Mouse (Mus musculus) intestine, postnatal 0 days (tissue): ENCODE measurements around the gene Slc47a2. TPM values are rescaled to one million over a fixed set of nuclear protein-coding genes. Genes with fewer than 3 reads are reported as not detected.

Experiments
- ATAC-seq: fragments of 200-750 bp; cut with Nextera tagmentation; 2 replicates; pipeline ENCODE4 v1.8.0; 2017; ENCODE audit warnings: mild to moderate bottlenecking, moderate TSS enrichment, moderate library complexity
- H3K27ac ChIP-seq: fragments of 300-500 bp; sonication (generic); 2 replicates; pipeline ENCODE4 v1.5.1; 2014; ENCODE audit warnings: mild to moderate bottlenecking, low read depth, low read length, moderate library complexity
- H3K27me3 ChIP-seq: fragments of 300-500 bp; sonication (generic); replicated peaks from 2 replicates; pipeline ENCODE4 v1.6.1; 2014; ENCODE audit warnings: low read length, mixed read lengths; ENCODE audit not compliant: control insufficient read depth, insufficient read depth
- H3K36me3 ChIP-seq: fragments of 300-500 bp; sonication (generic); 2 replicates; pipeline ENCODE4 v1.6.1; 2014; ENCODE audit warnings: mild to moderate bottlenecking, moderate library complexity; ENCODE audit not compliant: control insufficient read depth, insufficient read depth
- H3K4me1 ChIP-seq: fragments of 300-500 bp; sonication (generic); replicated peaks from 2 replicates; pipeline ENCODE4 v1.6.1; 2014; ENCODE audit warnings: antibody characterized with exemption, low read length, mixed read lengths; ENCODE audit not compliant: control insufficient read depth, insufficient read depth
- H3K4me2 ChIP-seq: fragments of 300-500 bp; sonication (generic); replicated peaks from 2 replicates; pipeline ENCODE4 v1.6.1; 2014; ENCODE audit warnings: low read depth, mild to moderate bottlenecking, moderate library complexity
- H3K4me3 ChIP-seq: fragments of 300-500 bp; sonication (generic); 2 replicates; pipeline ENCODE4 v1.5.1; 2014; ENCODE audit warnings: low read depth, low read length
- H3K9ac ChIP-seq: fragments of 300-500 bp; sonication (generic); 2 replicates; pipeline ENCODE4 v1.6.1; 2014; ENCODE audit warnings: mild to moderate bottlenecking, low read depth, low read length
- H3K9me3 ChIP-seq: fragments of 300-500 bp; sonication (generic); 2 replicates; pipeline ENCODE4 v1.6.1; 2016; ENCODE audit warnings: mixed run types; ENCODE audit not compliant: control insufficient read depth
- CTCF ChIP-seq: sonication (generic); IDR thresholded peaks from 2 replicates; pipeline ENCODE4 v1.5.1; 2016; ENCODE audit warnings: low read depth, mild to moderate bottlenecking, control low read depth, antibody characterized with exemption, moderate library complexity
- WGBS: fragments of 180-500 bp; shearing (Covaris S2); extraction: QIAGEN DNeasy Blood & Tissue Kit; methylation state at CpG from one replicate; pipeline ENCODE4 v1.1.7; 2014; 5-methylcytosine and 5-hydroxymethylcytosine counted together
- polyA plus RNA-seq: library from polyadenylated mRNA; unstranded; fragments of >200 nt; fragmentation: Nextera tagmentation; extraction: Ambion mirVana; gene quantifications from 2 replicates; pipeline ENCODE4 v1.2.1, GENCODE M21; 2015

The Slc47a2 gene
- polyA plus RNA-seq, 1 experiment from 2014 or later, result not detected

DNA sequence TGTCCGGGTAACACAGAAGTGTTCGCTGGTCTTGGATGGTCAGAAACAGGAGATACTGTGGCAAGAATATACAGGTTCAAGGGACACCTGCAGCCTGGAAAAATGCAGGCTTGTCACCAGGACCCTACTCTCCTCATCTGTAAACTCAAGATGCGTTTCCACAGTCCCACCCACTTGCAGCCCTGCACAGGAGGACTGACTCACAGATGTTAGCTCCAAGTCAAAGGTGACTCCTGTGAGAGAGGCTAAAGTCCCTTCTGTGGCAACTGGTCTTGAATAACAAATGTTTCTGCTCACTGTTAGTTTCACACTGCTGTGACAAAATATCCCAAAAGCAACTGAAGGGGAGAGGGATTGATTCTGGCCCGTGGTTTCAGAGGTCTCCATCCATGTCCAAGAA is 36.0 kb upstream of the Slc47a2 start:
- 0 out of 2 replicates have a peak overlapping the region, but pooled peaks have one; percentile 24 for H3K4me2 ChIP-seq

DNA sequence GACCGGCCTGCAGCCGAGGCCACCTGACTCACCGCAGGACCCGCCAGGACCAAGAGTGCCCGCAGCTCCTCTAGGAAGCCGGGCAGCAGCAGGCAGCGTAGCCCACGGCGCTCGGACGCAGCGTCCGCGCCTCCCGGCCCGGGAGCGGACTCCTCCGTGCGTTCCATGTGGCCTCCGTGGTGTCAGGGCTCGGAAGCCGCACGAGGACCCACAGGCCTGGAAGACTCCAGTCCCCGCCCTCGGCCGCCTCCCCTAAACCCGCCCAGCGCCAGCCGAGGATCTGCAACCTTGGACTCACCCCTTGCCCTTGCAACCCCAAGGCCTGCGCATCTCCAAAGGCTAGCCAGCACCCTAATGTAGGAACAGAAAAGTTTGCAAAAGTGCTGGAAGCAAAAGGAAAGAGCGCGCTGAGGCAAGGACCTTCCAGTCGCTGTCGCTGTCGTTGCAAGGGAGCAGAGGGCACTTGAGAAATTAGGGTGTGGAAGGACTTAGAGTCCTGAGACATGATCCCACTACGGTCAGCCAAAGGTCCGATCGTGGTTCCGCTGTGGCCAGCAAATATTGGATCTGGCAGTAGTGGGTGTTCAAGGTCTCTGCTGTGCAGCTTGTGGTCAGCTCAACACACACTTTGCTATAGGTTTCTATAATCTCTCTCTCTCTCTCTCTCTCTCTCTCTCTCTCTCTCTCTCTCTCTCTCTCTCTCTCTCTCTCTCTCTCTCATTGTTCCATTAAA is 35.4 kb upstream of the Slc47a2 start, which contains the start of gene Slc47a1:
Gene Slc47a1 (minus strand): TSS at position 465 of the 733 bp plus-strand sequence.
- no peak for TF ChIP-seq CTCF
- Histone ChIP-seq H3K9ac (peak within 1 kb of the TSS; percentile 45; the same call in 1 of the 2 replicates), H3K4me3 (peak within 1 kb of the TSS; percentile 23; the same call in 1 of the 2 replicates), H3K4me2 (peak within 1 kb of the TSS; percentile 67), H3K27ac (peak within 1 kb of the TSS; percentile 70), H3K9me3 (no peaks in the 10 kb centered on the region), H3K4me1 (0 out of 2 replicates have a peak, but pooled peaks cover 4% of the 10 kb centered on the region), H3K36me3 (no peaks in the 10 kb centered on the region), H3K27me3 (peaks cover 16% of the 10 kb centered on the region; the same call in 1 of the 2 replicates)
- WGBS, result 9% methylated on average over 39 of the region's 39 CpGs
- peak; percentile 61 for ATAC-seq

More for the DNA sequence above, 36.0 kb upstream of the Slc47a2 start:
- Histone ChIP-seq H3K27me3 (peaks cover 16% of the 10 kb centered on the region; the same call in 1 of the 2 replicates), H3K9ac (no peak overlapping the region), H3K4me3 (no peak overlapping the region), H3K4me1 (0 out of 2 replicates have a peak, but pooled peaks cover 4% of the 10 kb centered on the region), H3K9me3 (no peaks in the 10 kb centered on the region), H3K36me3 (no peaks in the 10 kb centered on the region), H3K27ac (peak overlapping the region; percentile 70; the same call in 1 of the 2 replicates)
- 61% methylated on average over 4 of the region's 4 CpGs for WGBS
- TF ChIP-seq CTCF, result no peak
- ATAC-seq, result peak; percentile 79

DNA sequence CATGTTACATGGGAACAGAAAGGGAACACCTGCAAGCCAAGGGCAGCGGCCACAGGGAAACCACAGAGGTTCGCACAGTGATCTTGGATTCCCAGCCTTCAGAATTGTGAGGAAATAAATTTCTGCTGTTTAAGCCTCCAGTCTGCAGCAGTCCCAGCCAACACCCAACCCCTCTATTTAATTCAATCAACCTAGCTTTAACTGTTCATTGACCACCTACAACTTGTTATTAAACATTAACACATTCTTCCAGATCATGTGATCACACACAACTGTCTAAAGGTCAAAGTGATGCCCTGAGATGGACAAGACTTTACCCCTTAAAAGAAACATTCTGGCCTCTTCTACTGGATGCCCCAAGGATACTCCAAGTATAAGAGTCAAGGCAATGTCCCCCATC is 26.0 kb upstream of the Slc47a2 start:
- WGBS, result 88% methylated on average over 2 of the region's 2 CpGs
- Histone ChIP-seq H3K4me1 (no peaks in the 10 kb centered on the region), H3K4me3 (no peak overlapping the region), H3K27ac (no peak overlapping the region), H3K36me3 (no peaks in the 10 kb centered on the region), H3K9me3 (no peaks in the 10 kb centered on the region), H3K9ac (no peak overlapping the region), H3K4me2 (no peak overlapping the region), H3K27me3 (no peaks in the 10 kb centered on the region)
- ATAC-seq, result 0 out of 2 replicates have a peak, but pooled peaks have one; percentile 28
- no peak for TF ChIP-seq CTCF

- 72% methylated on average over 9 of the region's 9 CpGs for WGBS
- no peak overlapping the region for H3K4me3 ChIP-seq
- H3K9me3 ChIP-seq, result no peaks in the 10 kb centered on the region
- H3K27me3 ChIP-seq, result no peaks in the 10 kb centered on the region
- H3K36me3 ChIP-seq, result no peaks in the 10 kb centered on the region
- H3K4me1 ChIP-seq, result no peaks in the 10 kb centered on the region
- no peak overlapping the region for H3K27ac ChIP-seq
- H3K9ac ChIP-seq, result no peak overlapping the region
- ATAC-seq, result no peak
- no peak for TF ChIP-seq CTCF
- no peak overlapping the region for H3K4me2 ChIP-seq
Measured at GRCm38 (mm10) chr11:61366517-61367273, 24.0 kb upstream of the Slc47a2 start.

DNA sequence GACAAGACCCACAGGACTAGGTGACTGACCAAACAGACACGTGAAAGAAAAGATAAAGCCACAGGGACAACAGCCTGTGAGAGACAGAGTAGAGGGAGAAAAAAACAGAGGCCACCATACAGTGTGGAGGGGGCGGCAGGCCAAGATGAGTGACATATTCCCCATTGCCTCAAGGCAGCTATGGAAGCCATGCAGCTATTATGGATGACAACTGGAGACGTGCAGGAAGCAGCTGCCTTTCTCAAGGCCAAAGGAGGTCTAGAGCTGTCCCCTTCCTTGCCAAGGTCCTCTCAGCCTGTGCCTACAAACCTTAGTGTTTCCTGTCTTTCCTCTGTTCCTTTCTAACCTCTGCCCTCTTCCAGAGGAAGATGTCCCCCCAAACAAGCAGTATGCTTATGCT is 23.3 kb upstream of the Slc47a2 start:
- Histone ChIP-seq H3K36me3 (no peaks in the 10 kb centered on the region), H3K4me3 (no peak overlapping the region), H3K4me1 (no peaks in the 10 kb centered on the region), H3K9ac (no peak overlapping the region), H3K9me3 (no peaks in the 10 kb centered on the region), H3K27me3 (no peaks in the 10 kb centered on the region), H3K27ac (no peak overlapping the region), H3K4me2 (no peak overlapping the region)
- ATAC-seq, result no peak
- no peak for TF ChIP-seq CTCF
- 39% methylated on average over 3 of the region's 3 CpGs for WGBS

DNA sequence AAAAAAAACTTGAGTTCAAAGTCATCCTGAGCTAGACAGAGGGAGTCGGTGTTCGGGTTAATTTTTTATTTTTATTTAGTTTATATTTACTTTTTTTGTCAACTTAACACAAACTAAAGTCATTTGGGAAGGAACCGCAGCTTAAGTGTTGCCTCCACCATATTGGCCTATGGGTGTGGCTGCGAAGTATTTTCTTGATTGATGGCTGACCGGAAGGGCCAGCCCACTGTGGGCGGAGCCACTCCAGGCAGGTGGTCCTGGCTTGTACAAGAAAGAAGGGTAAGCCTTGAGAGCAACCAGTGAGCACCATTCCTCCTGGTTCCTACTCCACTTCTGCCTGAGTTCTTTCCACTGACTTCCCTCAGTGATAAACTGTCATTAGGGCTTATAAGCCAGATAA is 21.4 kb upstream of the Slc47a2 start:
- no peak for TF ChIP-seq CTCF
- Histone ChIP-seq H3K27me3 (no peaks in the 10 kb centered on the region), H3K4me3 (no peak overlapping the region), H3K9ac (no peak overlapping the region), H3K9me3 (no peaks in the 10 kb centered on the region), H3K4me1 (no peaks in the 10 kb centered on the region), H3K4me2 (no peak overlapping the region), H3K27ac (no peak overlapping the region), H3K36me3 (no peaks in the 10 kb centered on the region)
- WGBS, result 85% methylated on average over 6 of the region's 6 CpGs
- ATAC-seq, result no peak
